Mouse (Mus musculus) bone marrow macrophage, adult 2 months (primary cell): ENCODE measurements around the gene Ell2.

Source experiments
- CTCF ChIP-seq: IDR thresholded peaks from 2 replicates; pipeline ENCODE4 v1.5.1; 2012; ENCODE audit warnings: low read depth, mild to moderate bottlenecking, low read length, moderate library complexity
- POLR2A ChIP-seq: IDR thresholded peaks from 2 replicates; pipeline ENCODE4 v1.6.1; 2012; ENCODE audit warnings: mild to moderate bottlenecking, low read depth, low read length, borderline replicate concordance

DNA sequence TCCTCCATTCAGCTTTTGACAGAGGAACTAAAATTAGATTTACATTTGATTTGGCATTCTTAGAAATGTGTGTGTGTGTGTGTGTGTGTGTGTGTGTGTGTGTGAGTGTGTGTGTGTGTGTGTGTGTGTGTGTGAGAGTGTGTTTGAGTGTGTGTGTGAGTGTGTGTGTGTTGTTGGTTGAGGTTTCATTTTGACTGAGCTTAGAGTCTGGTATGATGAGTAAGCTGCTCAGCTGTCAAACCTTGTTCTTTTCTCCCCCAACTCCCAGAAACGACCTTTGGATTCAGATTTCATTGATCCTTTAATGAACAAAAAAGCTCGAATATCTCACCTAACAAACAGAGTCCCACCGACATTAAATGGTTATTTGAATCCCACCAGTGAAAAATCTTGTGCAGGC lies 56.7 kb downstream of the Ell2 start:
- TF ChIP-seq CTCF (no peak), POLR2A (no peak)
